Mouse (Mus musculus) R1 (cell line): ENCODE data around the gene Utp14b.

Experiments
- DNase-seq: peaks from one replicate; pipeline ENCODE4 v3.0.0-alpha.2; 2018; ENCODE audit warnings: low read depth, low spot score

Utp14b gene

GRCm38 (mm10) chr1:78686872-78687271 is 29.0 kb downstream of the Utp14b start:
- DNase-seq = peak; percentile 44

DNA sequence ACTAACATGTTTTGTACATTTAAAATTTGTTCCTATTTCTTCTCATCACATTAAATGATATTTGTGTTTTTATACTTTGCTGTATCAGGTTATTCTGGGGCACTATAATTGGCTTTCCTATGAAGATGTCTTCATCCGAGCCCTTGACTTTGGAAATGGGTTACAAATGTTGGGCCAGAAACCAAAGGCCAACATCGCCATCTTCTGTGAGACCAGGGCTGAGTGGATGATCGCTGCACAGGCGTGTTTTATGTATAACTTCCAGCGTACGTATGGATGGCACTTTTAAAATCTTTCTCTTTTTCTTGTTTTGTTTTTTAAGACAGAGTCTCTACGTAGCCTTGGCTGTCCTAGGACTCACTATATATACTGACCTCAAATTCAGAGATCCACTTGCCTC is 30.3 kb downstream of the Utp14b start:
- no peak for DNase-seq

DNA sequence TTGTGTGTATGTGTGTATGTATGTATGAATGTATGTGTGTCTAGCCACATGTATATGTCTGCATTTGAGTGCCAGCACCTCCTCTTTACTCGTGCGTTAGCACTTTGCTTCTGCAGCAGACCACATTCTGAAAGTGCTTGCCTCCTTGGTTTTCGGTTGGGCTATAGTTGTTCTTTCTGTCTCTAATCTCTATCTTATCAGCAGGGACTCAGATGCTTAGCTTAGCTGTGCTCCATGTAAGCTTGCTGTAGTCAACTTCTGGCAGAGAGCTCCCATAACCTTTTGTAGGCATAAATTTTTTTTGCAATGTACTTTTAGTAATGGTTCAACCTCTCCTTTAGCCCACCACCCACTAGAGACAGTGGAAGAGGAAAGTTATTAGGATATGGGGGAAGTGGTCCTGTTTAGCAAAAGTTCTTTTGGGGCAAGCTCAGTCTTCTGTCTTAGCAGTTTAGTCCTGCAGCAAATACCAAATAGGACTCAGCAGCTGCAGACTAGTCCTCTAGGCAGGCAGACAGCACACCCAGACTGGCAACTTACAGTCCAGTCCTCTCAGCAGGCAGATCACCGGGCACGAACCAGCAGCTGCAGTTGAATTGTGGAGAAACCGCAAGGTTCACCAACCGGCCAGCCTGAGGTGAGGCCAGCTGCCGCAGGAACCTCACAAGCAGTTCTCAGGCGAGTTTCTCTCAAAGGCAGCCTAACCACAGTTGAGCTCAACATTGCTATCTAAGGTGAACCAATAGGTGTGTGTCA is 36.8 kb downstream of the Utp14b start:
- DNase-seq = no peak

- no peak for DNase-seq
Observed at GRCm38 (mm10) chr1:78696305-78696704, 38.5 kb downstream of the Utp14b start.

DNA sequence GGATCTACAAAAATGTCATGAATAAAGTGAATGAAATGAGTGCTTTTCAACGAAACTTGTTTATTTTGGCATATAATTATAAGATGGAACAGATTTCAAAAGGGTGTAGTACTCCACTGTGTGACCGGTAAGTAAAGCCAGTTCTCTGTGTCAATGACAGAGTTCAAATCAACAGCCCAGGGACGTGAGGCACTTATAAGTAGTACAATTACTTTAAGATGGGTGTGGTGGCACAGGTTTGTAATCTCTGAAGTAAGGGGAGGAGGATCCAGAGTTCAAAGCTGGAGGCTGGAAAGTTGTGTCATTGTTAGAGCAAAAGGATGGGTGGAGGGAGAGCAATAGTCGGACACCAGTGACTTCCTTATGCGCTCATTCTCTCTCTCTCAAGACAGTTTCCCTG is 39.1 kb downstream of the Utp14b start:
- DNase-seq = no peak

DNA sequence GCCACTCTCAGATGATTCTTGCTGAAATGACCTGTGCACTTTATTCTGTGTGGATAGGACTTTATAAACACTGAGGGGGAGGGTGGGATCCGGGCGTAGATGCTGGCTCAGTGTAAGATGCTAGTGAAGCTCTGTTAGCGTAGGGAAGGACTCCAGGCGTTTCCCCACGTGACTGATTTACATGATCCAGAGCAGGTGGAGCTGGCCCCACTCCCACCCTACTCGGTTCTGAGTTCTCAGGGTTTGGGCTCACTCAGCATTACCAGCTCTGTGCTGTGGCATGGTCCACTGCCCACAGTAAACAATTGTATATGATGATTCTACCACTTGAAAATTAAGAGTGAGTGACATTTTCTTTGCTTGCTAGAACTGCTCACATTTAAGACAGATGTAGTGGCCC is 40.3 kb downstream of the Utp14b start:
- no peak for DNase-seq

DNA sequence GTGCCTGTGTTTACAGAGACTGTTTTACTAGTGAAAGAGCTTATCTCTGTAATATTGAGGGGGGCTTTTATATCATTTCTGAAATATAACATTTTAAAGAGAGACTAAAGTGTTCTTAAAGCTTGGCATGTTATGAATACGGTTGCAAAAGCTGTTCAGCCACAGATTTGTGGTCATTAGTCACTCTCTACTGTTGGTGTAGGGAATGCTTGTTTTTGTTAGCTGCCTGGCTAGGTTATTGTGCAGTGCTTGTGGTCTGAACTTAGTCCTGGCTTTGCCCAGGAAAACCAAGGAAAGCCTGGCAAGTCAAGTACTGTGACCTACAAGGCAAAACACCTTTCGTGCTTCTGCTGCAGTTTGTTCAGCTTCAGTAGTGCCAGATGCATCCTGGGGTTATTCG is 43.9 kb downstream of the Utp14b start:
- DNase-seq = no peak

- DNase-seq = no peak
Observed at GRCm38 (mm10) chr1:78702282-78702963, 44.6 kb downstream of the Utp14b start.

GRCm38 (mm10) chr1:78702964-78703285 is 45.1 kb downstream of the Utp14b start:
- no peak for DNase-seq

DNA sequence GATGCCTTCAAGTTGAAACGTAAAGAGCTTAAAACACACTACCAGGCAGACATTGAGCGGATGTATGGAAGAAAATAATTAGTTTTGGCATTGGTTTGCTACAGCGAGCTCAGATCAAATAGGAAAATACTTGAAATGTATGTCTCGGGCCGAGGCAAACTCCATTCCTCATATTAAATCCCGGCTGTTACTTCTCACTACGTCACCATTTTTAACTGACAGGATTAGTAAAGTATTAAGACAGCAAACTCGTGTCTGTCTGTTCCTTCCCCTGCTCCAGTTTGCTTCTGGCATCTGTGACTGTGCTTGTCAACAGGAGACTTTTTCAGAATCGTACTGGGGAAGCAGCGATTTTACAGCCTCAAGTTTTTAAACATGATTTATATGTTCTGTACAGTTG is 48.5 kb downstream of the Utp14b start:
- DNase-seq = no peak

- DNase-seq = peak; percentile 38
Observed at GRCm38 (mm10) chr1:78707280-78707679, 49.4 kb downstream of the Utp14b start.

DNA sequence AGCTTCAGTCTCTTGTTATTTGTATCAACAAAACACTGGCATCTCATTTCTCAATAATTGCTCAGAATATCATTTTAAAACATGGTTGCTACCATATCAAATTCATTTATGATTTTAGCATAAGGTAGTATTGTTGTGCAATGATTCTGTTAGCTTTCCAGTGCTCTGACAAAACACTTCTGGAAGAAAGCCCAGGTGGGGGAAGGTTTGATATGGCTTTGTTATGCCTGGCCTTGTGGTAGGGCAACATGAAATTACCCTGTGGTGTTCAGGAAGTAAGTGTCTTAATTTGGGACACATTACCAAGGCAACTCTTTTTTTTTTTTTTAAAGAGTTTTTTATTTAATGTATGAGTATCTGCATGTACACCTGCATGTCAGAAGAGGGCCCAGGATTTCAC is 52.2 kb downstream of the Utp14b start:
- no peak for DNase-seq

DNA sequence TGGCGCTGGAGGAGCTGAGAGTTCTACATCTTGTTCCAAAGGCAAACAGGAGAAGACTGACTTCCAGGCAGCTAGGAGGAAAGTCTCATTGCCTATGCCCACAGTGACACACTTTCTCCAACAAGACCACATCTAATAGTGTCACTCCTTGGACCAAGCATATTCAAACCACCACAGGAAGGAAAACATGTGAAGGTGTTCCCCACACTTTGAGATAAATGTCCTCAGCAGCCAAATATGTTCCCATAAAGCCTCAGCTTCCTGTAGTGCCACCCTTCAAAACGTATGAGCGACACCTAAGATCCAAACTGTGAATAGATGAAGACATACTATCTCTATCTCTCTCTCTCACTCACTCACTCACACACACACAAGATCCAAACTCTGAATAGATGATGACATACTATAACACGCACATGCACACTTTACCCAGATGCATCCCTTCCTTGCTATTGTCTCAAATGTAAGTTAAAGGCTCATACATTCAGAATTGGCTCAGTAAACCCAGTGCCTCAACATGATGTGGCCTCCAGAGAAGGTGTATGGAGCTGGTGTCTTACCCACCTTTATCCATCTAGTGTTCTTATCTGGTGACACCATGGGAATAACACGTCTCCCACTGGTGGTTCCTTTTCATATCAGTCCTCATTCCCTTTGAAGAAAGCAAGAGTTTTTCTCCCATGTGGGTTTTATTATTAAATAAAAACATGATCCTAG is 52.9 kb downstream of the Utp14b start:
- no peak for DNase-seq
